ENCODE assay signal across 9 mouse cellular contexts in genomic region chr1:193625101-193625956, GRCm38 (mm10).
DNase-seq lines count a peak whose midpoint lies in the region; ATAC-seq lines count a peak whose summit lies in the region.
"Had no signal": no experiment of that assay in that cellular context is flagged by ENCODE, and none has a peak within 500 bp of the region (broad histone marks: within the 10 kb centered on the region; RNA-seq: fewer than 3 reads in every experiment).

No protein-coding gene starts in this region.

- H3K4me2 ChIP-seq in liver, embryonic 11.5 days = no peak overlapping the region

- H3K9me3 ChIP-seq in liver, embryonic 11.5 days (ENCODE audit: control insufficient read depth, low read length) = no peaks in the 10 kb centered on the region

- H3K4me1 ChIP-seq in liver, embryonic 11.5 days (replicated peaks; ENCODE audit: control insufficient read depth, insufficient read depth, low read length) = no peaks in the 10 kb centered on the region

- H3K4me3 ChIP-seq in liver, embryonic 11.5 days (ENCODE audit: low read depth, low read length) = no peak overlapping the region

- WGBS in liver, embryonic 11.5 days = 21% methylated on average over 9 of the region's 9 CpGs

- H3K36me3 ChIP-seq in liver, embryonic 11.5 days (ENCODE audit: control insufficient read depth, insufficient read depth, low read length) = no peaks in the 10 kb centered on the region

- DNase-seq in gastrocnemius, adult 18-20 months (ENCODE audit: low spot score) = peak; percentile 75
- DNase-seq in gastrocnemius, postnatal 36 days = no peak
- peak; percentile 92 for DNase-seq in adipocyte (ENCODE audit: low spot score)
- peak; percentile 34 for DNase-seq in fibroblast of lung, adult 2 months (ENCODE audit: low read depth)
- DNase-seq in kidney, postnatal 25 days = peak; percentile 16 to 56
- DNase-seq in right cerebral cortex, postnatal 36 days (ENCODE audit: low spot score in 2 of 2) = no peak
- DNase-seq in lung, postnatal 36 days = no peak
- no peak for DNase-seq in liver, embryonic 11.5 days (ENCODE audit: low spot score)

- no peak overlapping the region for H3K9ac ChIP-seq in liver, embryonic 11.5 days (ENCODE audit: low read depth, low read length)

- intact Hi-C loops in gastrocnemius, postnatal 36 days (cut with DNase I) = no loop called here

- no peak overlapping the region for H3K27ac ChIP-seq in liver, embryonic 11.5 days (ENCODE audit: low read depth, low read length)
- H3K27ac ChIP-seq: hindbrain, postnatal 0 days had no signal

- no peaks in the 10 kb centered on the region for H3K27me3 ChIP-seq in liver, embryonic 11.5 days (replicated peaks; ENCODE audit: control insufficient read depth, insufficient read depth, low read length)

- ATAC-seq in liver, embryonic 11.5 days (replicated peaks; ENCODE audit: low FRiP score) = no peak
- ATAC-seq: hindbrain, postnatal 0 days had no signal

Comparison
In these comparisons a context has a peak if more than half of its experiments do, and no peak if none do; other contexts are left out.
1. DNase-seq: peak in gastrocnemius, adult 18-20 months (single experiment), adipocyte (single experiment), fibroblast of lung, adult 2 months (single experiment) and kidney, postnatal 25 days (2 of 2); none in gastrocnemius, postnatal 36 days (0 of 2), right cerebral cortex, postnatal 36 days (0 of 2), lung, postnatal 36 days (single experiment) and liver, embryonic 11.5 days (single experiment).